Mouse (Mus musculus) erythroblast, embryonic 14.5 days (primary cell): ENCODE measurements around the gene Ift74.

Source experiments
- GATA1 ChIP-seq: IDR thresholded peaks from 2 replicates; pipeline ENCODE4 v1.6.1; 2012; ENCODE audit warnings: low read length, inconsistent platforms, mixed read lengths
- TAL1 ChIP-seq: IDR thresholded peaks from 3 replicates; pipeline ENCODE4 v1.6.1; 2012; ENCODE audit warnings: low read length, inconsistent platforms, mixed read lengths

GRCm38 (mm10) chr4:94696368-94696767 is 82.1 kb downstream of the Ift74 start:
- TF ChIP-seq GATA1 (no peak), TAL1 (no peak)
